Mouse (Mus musculus): ENCODE results near the gene Defb3. TPM values are rescaled to one million over a fixed set of nuclear protein-coding genes. Genes with fewer than 3 reads are reported as not detected.
"Not testable (repeated sequence)": the region's sequence is repeated elsewhere in the genome, so short reads cannot be mapped to it uniquely, and the experiment has no call there.

The Defb3 gene
- not detected in 2 replicates for polyA plus RNA-seq (2012; rRNA removed)

DNA sequence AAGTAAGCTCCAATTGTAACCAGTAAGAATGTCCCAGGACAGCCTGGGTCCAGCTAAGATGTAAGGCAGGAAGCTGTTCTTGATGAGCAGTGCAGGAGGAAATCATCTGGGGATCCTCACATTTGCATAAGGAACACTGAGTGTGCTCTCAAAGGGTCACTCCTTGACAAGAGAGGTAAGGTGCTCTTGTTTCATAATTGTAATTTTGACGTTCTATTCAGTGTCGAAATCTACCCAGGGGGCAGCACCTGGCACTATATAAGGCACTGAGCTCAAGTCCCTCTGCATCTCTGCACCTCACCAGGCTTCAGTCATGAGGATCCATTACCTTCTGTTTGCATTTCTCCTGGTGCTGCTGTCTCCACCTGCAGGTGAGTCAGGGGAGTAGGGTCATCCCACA lies at the start of gene Defb3:
Gene Defb3 (plus strand): TSS at position 301 of the 400 bp plus-strand sequence.
- WGBS = 36% methylated on average over 2 of the region's 2 CpGs
- H3K4me3 ChIP-seq (ENCODE audit: insufficient read depth, low read depth, low read length); H3K27ac ChIP-seq (ENCODE audit: insufficient read depth, low read depth, low read length); H3K4me1 ChIP-seq (ENCODE audit: control insufficient read depth, insufficient read depth, low read length); H3K27me3 ChIP-seq (replicated peaks; ENCODE audit: control insufficient read depth, insufficient read depth, low read length); H3K36me3 ChIP-seq (ENCODE audit: control insufficient read depth, insufficient read depth, low read length); DNase-seq: not testable (repeated sequence)
- TF ChIP-seq CTCF (conservative IDR thresholded peaks at IDR 0.05; ENCODE audit: insufficient read depth, insufficient read length, low read depth, low read length) = 0 out of 2 replicates have a peak, but pooled peaks have one; percentile 6

GRCm38 (mm10) chr8:19247280-19247679 lies 45.9 kb upstream of the Defb3 start, which contains the start of gene Defb5:
Defb5 (plus strand) TSS chr8:19247580.
- Histone ChIP-seq H3K36me3 (ENCODE audit: control insufficient read depth, insufficient read depth, low read length) (no peaks in the 10 kb centered on the region), H3K27ac (ENCODE audit: insufficient read depth, low read depth, low read length) (no peak within 1 kb of the TSS), H3K4me3 (ENCODE audit: insufficient read depth, low read depth, low read length) (no peak within 1 kb of the TSS), H3K27me3 (replicated peaks; ENCODE audit: control insufficient read depth, insufficient read depth, low read length) (no peaks in the 10 kb centered on the region), H3K4me1 (ENCODE audit: control insufficient read depth, insufficient read depth, low read length) (no peaks in the 10 kb centered on the region)
- no peak for TF ChIP-seq CTCF (conservative IDR thresholded peaks at IDR 0.05; ENCODE audit: insufficient read depth, insufficient read length, low read depth, low read length)
- no peak for TF ChIP-seq POLR2A (IDR thresholded peaks at IDR 0.05; ENCODE audit: low read depth, low read length)
- WGBS = 92% methylated on average over 5 of the region's 5 CpGs
- no peak for DNase-seq

GRCm38 (mm10) chr8:19258136-19258535 lies 35.0 kb upstream of the Defb3 start:
- TF ChIP-seq CTCF (conservative IDR thresholded peaks at IDR 0.05; ENCODE audit: insufficient read depth, insufficient read length, low read depth, low read length) (no peak), POLR2A (IDR thresholded peaks at IDR 0.05; ENCODE audit: low read depth, low read length) (no peak)
- no peak for DNase-seq
- Histone ChIP-seq H3K27me3 (replicated peaks; ENCODE audit: control insufficient read depth, insufficient read depth, low read length) (no peaks in the 10 kb centered on the region), H3K36me3 (ENCODE audit: control insufficient read depth, insufficient read depth, low read length) (no peaks in the 10 kb centered on the region), H3K4me3 (ENCODE audit: insufficient read depth, low read depth, low read length) (no peak overlapping the region), H3K27ac (ENCODE audit: insufficient read depth, low read depth, low read length) (no peak overlapping the region), H3K4me1 (ENCODE audit: control insufficient read depth, insufficient read depth, low read length) (no peaks in the 10 kb centered on the region)

- Histone ChIP-seq H3K36me3 (ENCODE audit: control insufficient read depth, insufficient read depth, low read length) (no peaks in the 10 kb centered on the region), H3K27ac (ENCODE audit: insufficient read depth, low read depth, low read length) (no peak overlapping the region), H3K4me1 (ENCODE audit: control insufficient read depth, insufficient read depth, low read length) (no peaks in the 10 kb centered on the region), H3K4me3 (ENCODE audit: insufficient read depth, low read depth, low read length) (no peak overlapping the region), H3K27me3 (replicated peaks; ENCODE audit: control insufficient read depth, insufficient read depth, low read length) (no peaks in the 10 kb centered on the region)
- no peak for DNase-seq
- TF ChIP-seq POLR2A (IDR thresholded peaks at IDR 0.05; ENCODE audit: low read depth, low read length) = no peak
- TF ChIP-seq CTCF (conservative IDR thresholded peaks at IDR 0.05; ENCODE audit: insufficient read depth, insufficient read length, low read depth, low read length) = no peak
- WGBS = 32% methylated on average over 3 of the region's 3 CpGs
Measured at GRCm38 (mm10) chr8:19259667-19260066, 33.5 kb upstream of the Defb3 start.

GRCm38 (mm10) chr8:19298361-19298760 lies 5.2 kb downstream of the Defb3 start:
- not testable (repeated sequence) for H3K4me3 ChIP-seq (ENCODE audit: insufficient read depth, low read depth, low read length); H3K27me3 ChIP-seq (replicated peaks; ENCODE audit: control insufficient read depth, insufficient read depth, low read length); DNase-seq; H3K27ac ChIP-seq (ENCODE audit: insufficient read depth, low read depth, low read length); H3K36me3 ChIP-seq (ENCODE audit: control insufficient read depth, insufficient read depth, low read length); H3K4me1 ChIP-seq (ENCODE audit: control insufficient read depth, insufficient read depth, low read length)
- WGBS = 60% methylated on average over 3 of the region's 3 CpGs

GRCm38 (mm10) chr8:19331836-19332235 lies 38.7 kb downstream of the Defb3 start:
- H3K27me3 ChIP-seq (replicated peaks; ENCODE audit: control insufficient read depth, insufficient read depth, low read length) = no peaks in the 10 kb centered on the region
- WGBS = 5% methylated on average over 3 of the region's 3 CpGs
- TF ChIP-seq CTCF (conservative IDR thresholded peaks at IDR 0.05; ENCODE audit: insufficient read depth, insufficient read length, low read depth, low read length) (peak; percentile 49; the same call in 1 of the 2 replicates), POLR2A (IDR thresholded peaks at IDR 0.05; ENCODE audit: low read depth, low read length) (no peak)
- H3K36me3 ChIP-seq (ENCODE audit: control insufficient read depth, insufficient read depth, low read length) = no peaks in the 10 kb centered on the region
- peak; percentile 2 for DNase-seq
- H3K4me3 ChIP-seq (ENCODE audit: insufficient read depth, low read depth, low read length) = no peak overlapping the region
- H3K27ac ChIP-seq (ENCODE audit: insufficient read depth, low read depth, low read length) = no peak overlapping the region
- no peaks in the 10 kb centered on the region for H3K4me1 ChIP-seq (ENCODE audit: control insufficient read depth, insufficient read depth, low read length)

Other genes starting within 250 kb of the Defb3 start
- not detected in 2 replicates for gene Defb39, start 228.6 kb upstream of the Defb3 start, polyA plus RNA-seq (2012; rRNA removed)
- not detected in 2 replicates for gene Defb12, start 178.5 kb upstream of the Defb3 start, polyA plus RNA-seq (2012; rRNA removed)
- gene Defb34, start 169.6 kb upstream of the Defb3 start, polyA plus RNA-seq (2012; rRNA removed) = not detected in 2 replicates
- not detected in 2 replicates for gene Gm45826, start 152.6 kb upstream of the Defb3 start, polyA plus RNA-seq (2012; rRNA removed)
- not detected in 2 replicates for gene Defb14, start 99.0 kb upstream of the Defb3 start, polyA plus RNA-seq (2012; rRNA removed)
- not detected in 2 replicates for gene Defb4, start 94.7 kb upstream of the Defb3 start, polyA plus RNA-seq (2012; rRNA removed)
- not detected in 2 replicates for gene Defb6, start 67.9 kb upstream of the Defb3 start, polyA plus RNA-seq (2012; rRNA removed)
- not detected in 2 replicates for gene Defb46, start 53.4 kb upstream of the Defb3 start, polyA plus RNA-seq (2012; rRNA removed)
- gene Defb5, start 45.8 kb upstream of the Defb3 start, polyA plus RNA-seq (2012; rRNA removed) = not detected in 2 replicates
- not detected in 2 replicates for gene Defb8, start 154.2 kb downstream of the Defb3 start, polyA plus RNA-seq (2012; rRNA removed)
- not detected in 2 replicates for gene Defb7, start 201.7 kb downstream of the Defb3 start, polyA plus RNA-seq (2012; rRNA removed)

All from kidney, adult 2 months (tissue).